Comparison of ENCODE assay signal across 12 mouse cellular contexts in genomic region chr4:153603936-153604335, GRCm38 (mm10).
DNase-seq lines count a peak whose midpoint lies in the region; ATAC-seq lines count a peak whose summit lies in the region.
"Had no signal": no experiment of that assay in that cellular context is flagged by ENCODE, and none has a peak within 500 bp of the region (broad histone marks: within the 10 kb centered on the region; RNA-seq: fewer than 3 reads in every experiment).

No protein-coding gene starts in this region.

- no peaks in the 10 kb centered on the region for H3K9me3 ChIP-seq in forebrain, embryonic 14.5 days (replicated peaks; ENCODE audit: control insufficient read depth, low read length)
- H3K9me3 ChIP-seq: hindbrain, embryonic 15.5 days; midbrain, embryonic 12.5 days had no signal

- H3K27ac ChIP-seq in forebrain, embryonic 14.5 days (ENCODE audit: low read depth, low read length) = no peak overlapping the region
- H3K27ac ChIP-seq: hindbrain, embryonic 15.5 days; liver, embryonic 14.5 days; midbrain, embryonic 12.5 days had no signal

- WGBS in forebrain, embryonic 14.5 days = 81% methylated on average over 7 of the region's 7 CpGs

- no peak overlapping the region for H3K4me2 ChIP-seq in forebrain, embryonic 14.5 days (ENCODE audit: low read length)
- H3K4me2 ChIP-seq: hindbrain, embryonic 15.5 days; midbrain, embryonic 12.5 days had no signal

- peak; percentile 13 for DNase-seq in layer of hippocampus, adult 11-12 months (ENCODE audit: low spot score)
- no peak for DNase-seq in layer of hippocampus, adult 8-10 months (ENCODE audit: low spot score in 2 of 2)
- peak; percentile 85 for DNase-seq in adrenal gland, postnatal 14 days
- DNase-seq in cerebellum, postnatal 14 days = peak; percentile 41 to 61
- peak; percentile 67 for DNase-seq in heart, postnatal 4 days
- DNase-seq in natural killer cell, adult 2 months (ENCODE audit: low spot score in 2 of 2) = no peak
- no peak for DNase-seq in forebrain, embryonic 14.5 days (ENCODE audit: low spot score)
- DNase-seq in urinary bladder, adult 18-20 months (ENCODE audit: low spot score in 2 of 2) = no peak

- H3K9ac ChIP-seq in forebrain, embryonic 14.5 days (ENCODE audit: low read length) = no peak overlapping the region
- H3K9ac ChIP-seq: hindbrain, embryonic 15.5 days; liver, embryonic 14.5 days; midbrain, embryonic 12.5 days had no signal

- 0 out of 2 replicates have a peak, but pooled peaks cover 3% of the 10 kb centered on the region for H3K4me1 ChIP-seq in forebrain, embryonic 14.5 days (ENCODE audit: control insufficient read depth, insufficient read depth, low read length)

- H3K4me3 ChIP-seq in forebrain, embryonic 14.5 days (ENCODE audit: low read depth, low read length) = no peak overlapping the region
- H3K4me3 ChIP-seq: hindbrain, embryonic 15.5 days; midbrain, embryonic 12.5 days had no signal

- no peak for ATAC-seq in forebrain, embryonic 14.5 days

- no peaks in the 10 kb centered on the region for H3K27me3 ChIP-seq in forebrain, embryonic 14.5 days (replicated peaks; ENCODE audit: control insufficient read depth, insufficient read depth, low read length)
- H3K27me3 ChIP-seq: CH12.LX; hindbrain, embryonic 15.5 days had no signal

- no peaks in the 10 kb centered on the region for H3K36me3 ChIP-seq in forebrain, embryonic 14.5 days (ENCODE audit: control insufficient read depth, insufficient read depth, low read length)
- H3K36me3 ChIP-seq: hindbrain, embryonic 15.5 days; midbrain, embryonic 12.5 days had no signal

Comparison
In these comparisons a context has a peak if more than half of its experiments do, and no peak if none do; other contexts are left out.
1. DNase-seq: peak in layer of hippocampus, adult 11-12 months (single experiment), adrenal gland, postnatal 14 days (single experiment), cerebellum, postnatal 14 days (2 of 2) and heart, postnatal 4 days (single experiment); none in layer of hippocampus, adult 8-10 months (0 of 2), natural killer cell, adult 2 months (0 of 2), forebrain, embryonic 14.5 days (single experiment) and urinary bladder, adult 18-20 months (0 of 2).